Mouse (Mus musculus) ES-CJ7 (cell line): Measurements from ENCODE around the gene Crip2.

Experiments used
- DNase-seq: peaks from one replicate; pipeline ENCODE4 v3.0.0; 2011; ENCODE audit warnings: low read depth, low spot score

Gene Crip2

GRCm38 (mm10) chr12:113147481-113147880 is 7.4 kb downstream of the Crip2 start:
- DNase-seq = no peak

GRCm38 (mm10) chr12:113148381-113149035 is 8.5 kb downstream of the Crip2 start:
- peak; percentile 91 for DNase-seq

- DNase-seq = no peak
These were observed 9.3 kb downstream of the Crip2 start for GRCm38 (mm10) chr12:113149341-113149740.

- no peak for DNase-seq
These were observed 9.9 kb downstream of the Crip2 start for GRCm38 (mm10) chr12:113149896-113150295.

- DNase-seq = no peak
These were observed 10.6 kb downstream of the Crip2 start for GRCm38 (mm10) chr12:113150591-113150990.

GRCm38 (mm10) chr12:113151046-113151445 is 11.0 kb downstream of the Crip2 start:
- DNase-seq = no peak

- no peak for DNase-seq
These were observed 11.7 kb downstream of the Crip2 start for GRCm38 (mm10) chr12:113151661-113152271.

GRCm38 (mm10) chr12:113152272-113152661 is 12.2 kb downstream of the Crip2 start:
- peak; percentile 56 for DNase-seq

- no peak for DNase-seq
These were observed 13.0 kb downstream of the Crip2 start for GRCm38 (mm10) chr12:113152991-113153525.

- DNase-seq = no peak
These were observed 13.9 kb downstream of the Crip2 start for GRCm38 (mm10) chr12:113153971-113154370.

GRCm38 (mm10) chr12:113154747-113155075 is 14.7 kb downstream of the Crip2 start:
- DNase-seq = no peak

GRCm38 (mm10) chr12:113155076-113155771 is 15.2 kb downstream of the Crip2 start:
- peak; percentile 52 for DNase-seq

- DNase-seq = peak; percentile 100
These were observed 16.0 kb downstream of the Crip2 start, which contains the start of gene Tedc1 for GRCm38 (mm10) chr12:113155887-113156539. Gene Tedc1, plus strand, starts transcription at chr12:113156421.

GRCm38 (mm10) chr12:113156540-113156929 is 16.5 kb downstream of the Crip2 start:
- DNase-seq = peak; percentile 94

GRCm38 (mm10) chr12:113157002-113157401 is 17.0 kb downstream of the Crip2 start:
- no peak for DNase-seq

GRCm38 (mm10) chr12:113157521-113157920 is 17.5 kb downstream of the Crip2 start:
- no peak for DNase-seq

GRCm38 (mm10) chr12:113157971-113158370 is 17.9 kb downstream of the Crip2 start:
- DNase-seq = no peak

- no peak for DNase-seq
These were observed 23.5 kb downstream of the Crip2 start for GRCm38 (mm10) chr12:113163561-113164006.

- DNase-seq = no peak
These were observed 28.0 kb downstream of the Crip2 start for GRCm38 (mm10) chr12:113168031-113168536.

- DNase-seq = no peak
These were observed 37.1 kb downstream of the Crip2 start for GRCm38 (mm10) chr12:113176960-113177725.

GRCm38 (mm10) chr12:113181020-113181419 is 41.0 kb downstream of the Crip2 start:
- DNase-seq = no peak
